Mouse (Mus musculus) B cell, adult 67 days (primary cell): Measurements from ENCODE around the gene 1700049E17Rik1. TPM values are rescaled to one million over a fixed set of nuclear protein-coding genes. Genes with fewer than 3 reads are reported as not detected.

Experiments used
- total RNA-seq, 2 experiments: library from RNA; stranded (reverse); gene quantifications; 4 replicates each; pipeline ENCODE4 v1.2.4; 2023

The 1700049E17Rik1 gene
- not detected for total RNA-seq

GRCm38 (mm10) chr14:41924649-41925048, at the start of gene 1700049E17Rik1:
Gene 1700049E17Rik1, plus strand, starts transcription at chr14:41924949.

DNA sequence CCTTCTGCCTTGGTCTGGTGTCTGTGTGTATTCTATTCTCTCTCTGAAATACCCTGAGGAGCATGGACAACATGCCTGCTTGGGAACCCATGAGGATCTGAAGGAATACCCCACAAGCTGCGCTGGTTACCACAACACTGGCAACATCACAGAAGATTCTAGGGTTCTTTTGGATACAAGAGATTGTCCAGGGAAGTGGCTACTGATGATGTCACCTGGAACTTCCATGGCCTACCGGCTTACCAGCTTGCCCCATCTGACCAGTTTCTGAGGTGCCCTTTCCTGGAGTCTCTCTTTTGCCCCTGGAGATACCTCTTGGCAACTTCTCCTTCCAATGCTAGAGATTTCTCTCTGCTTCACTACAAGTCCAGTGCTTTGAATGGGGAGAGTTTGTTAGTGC, 17.6 kb upstream of the 1700049E17Rik1 start, which contains the start of gene Gm7980:
Gene Gm7980 (minus strand): TSS at position 101 of the 400 bp plus-strand sequence.

GRCm38 (mm10) chr14:41943695-41944094, 18.9 kb downstream of the 1700049E17Rik1 start, which contains the start of gene 1700024B05Rik:
Gene 1700024B05Rik, plus strand, starts transcription at chr14:41943995.

DNA sequence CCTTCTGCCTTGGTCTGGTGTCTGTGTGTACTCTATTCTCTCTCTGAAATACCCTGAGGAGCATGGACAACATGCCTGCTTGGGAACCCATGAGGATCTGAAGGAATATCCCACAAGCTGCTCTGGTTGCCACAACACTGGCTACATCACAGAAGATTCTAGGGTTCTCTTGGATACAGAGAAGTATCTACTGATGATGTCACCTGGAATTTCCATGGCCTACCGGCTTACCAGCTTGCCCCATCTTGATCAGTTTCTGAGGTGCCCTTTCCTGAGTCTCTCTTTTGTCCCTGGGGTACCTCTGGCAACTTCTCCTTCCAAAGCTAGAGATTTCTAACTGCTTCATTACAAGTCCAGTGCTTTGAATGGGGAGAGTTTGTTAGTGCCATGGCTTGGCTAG, 43.1 kb downstream of the 1700049E17Rik1 start, which contains the start of gene Gm6401:
Gene Gm6401 (minus strand): TSS at position 101 of the 400 bp plus-strand sequence.

Other genes with a start within 250 kb of the 1700049E17Rik1 start
- gene Gm8068, start 223.1 kb upstream of the 1700049E17Rik1 start, total RNA-seq = not detected
- gene Gm7929, start 174.3 kb upstream of the 1700049E17Rik1 start, total RNA-seq = not detected
- not detected for gene Gm47189, start 152.5 kb upstream of the 1700049E17Rik1 start, total RNA-seq
- gene Gm7980, start 17.7 kb upstream of the 1700049E17Rik1 start, total RNA-seq = not detected
- not detected for gene 1700024B05Rik, start 19.0 kb downstream of the 1700049E17Rik1 start, total RNA-seq
- not detected for gene Gm6401, start 43.0 kb downstream of the 1700049E17Rik1 start, total RNA-seq
- not detected for gene Gm3543, start 58.4 kb downstream of the 1700049E17Rik1 start, total RNA-seq
- gene Gm7951, start 192.4 kb downstream of the 1700049E17Rik1 start, total RNA-seq = not detected
- gene Gm17027, start 237.7 kb downstream of the 1700049E17Rik1 start, total RNA-seq = not detected